Mouse (Mus musculus) kidney, postnatal 36 days (tissue): Measurements from ENCODE around the gene Armc6.

Source experiments
- DNase-seq, 2 experiments: peaks; one replicate each; pipeline ENCODE4 v3.0.0; 2021 to 2022; ENCODE audit warnings: mixed read lengths in 2 of 2

The Armc6 gene

GRCm38 (mm10) chr8:70234080-70234780 lies at the start of gene Armc6, which contains the start of gene Sugp2:
TSS of gene Armc6 (minus strand) at chr8:70234466.
TSS of gene Sugp2 (plus strand) at chr8:70234226.
- DNase-seq, result peak; percentile 96 to 97

- peak; percentile 12 to 45 for DNase-seq
Measured at GRCm38 (mm10) chr8:70283136-70284077, 49.1 kb upstream of the Armc6 start.

- peak; percentile 92 to 95 for DNase-seq
Measured at GRCm38 (mm10) chr8:70282603-70283135, 48.4 kb upstream of the Armc6 start, which contains the start of gene Homer3. TSS of gene Homer3 (plus strand) at chr8:70282827.

- DNase-seq, result no peak
Measured at GRCm38 (mm10) chr8:70281001-70281400, 46.7 kb upstream of the Armc6 start.

GRCm38 (mm10) chr8:70279266-70279665 lies 45.0 kb upstream of the Armc6 start:
- no peak for DNase-seq

GRCm38 (mm10) chr8:70278175-70278574 lies 43.9 kb upstream of the Armc6 start:
- DNase-seq, result no peak

- peak; percentile 40 to 68 for DNase-seq
Measured at GRCm38 (mm10) chr8:70276476-70276875, 42.2 kb upstream of the Armc6 start.

- DNase-seq, result no peak
Measured at GRCm38 (mm10) chr8:70274350-70274749, 40.1 kb upstream of the Armc6 start.

- DNase-seq, result peak; percentile 40 to 53
Measured at GRCm38 (mm10) chr8:70272949-70273348, 38.7 kb upstream of the Armc6 start.

GRCm38 (mm10) chr8:70268799-70269565 lies 34.7 kb upstream of the Armc6 start:
- peak; percentile 14 to 64 for DNase-seq

GRCm38 (mm10) chr8:70268311-70268710 lies 34.0 kb upstream of the Armc6 start:
- no peak for DNase-seq

GRCm38 (mm10) chr8:70267674-70268073 lies 33.4 kb upstream of the Armc6 start:
- no peak for DNase-seq

GRCm38 (mm10) chr8:70259043-70259442 lies 24.8 kb upstream of the Armc6 start:
- no peak for DNase-seq

- no peak for DNase-seq
Measured at GRCm38 (mm10) chr8:70258600-70258999, 24.3 kb upstream of the Armc6 start.

- no peak for DNase-seq
Measured at GRCm38 (mm10) chr8:70257456-70257855, 23.2 kb upstream of the Armc6 start.

GRCm38 (mm10) chr8:70254628-70255027 lies 20.4 kb upstream of the Armc6 start:
- DNase-seq, result no peak

GRCm38 (mm10) chr8:70247841-70248240 lies 13.6 kb upstream of the Armc6 start:
- no peak for DNase-seq

GRCm38 (mm10) chr8:70246622-70247021 lies 12.4 kb upstream of the Armc6 start:
- no peak for DNase-seq

- DNase-seq, result peak in 1 of 2 experiments; percentile 51
Measured at GRCm38 (mm10) chr8:70240642-70241041, 6.4 kb upstream of the Armc6 start.

- DNase-seq, result no peak
Measured at GRCm38 (mm10) chr8:70237842-70238241, 3.6 kb upstream of the Armc6 start.

GRCm38 (mm10) chr8:70234781-70235128 lies 489 bp upstream of the Armc6 start:
- DNase-seq, result no peak

GRCm38 (mm10) chr8:70233606-70234005 lies 660 bp downstream of the Armc6 start:
- DNase-seq, result no peak

GRCm38 (mm10) chr8:70230837-70231236 lies 3.4 kb downstream of the Armc6 start:
- DNase-seq, result no peak
